Mouse (Mus musculus) lung, embryonic 16.5 days (tissue): ENCODE results near the gene Kctd6. TPM values are rescaled to one million over a fixed set of nuclear protein-coding genes. Genes with fewer than 3 reads are reported as not detected.
"Not testable (repeated sequence)": the region's sequence is repeated elsewhere in the genome, so short reads cannot be mapped to it uniquely, and the experiment has no call there.

Experiments used
- ATAC-seq: fragments of 200-750 bp; cut with Nextera tagmentation; 2 replicates; pipeline ENCODE4 v1.8.0; 2017; ENCODE audit warnings: low read depth, mild to moderate bottlenecking, moderate library complexity
- H3K27ac ChIP-seq: fragments of 300-500 bp; sonication (generic); 2 replicates; pipeline ENCODE4 v1.5.1; 2014; ENCODE audit warnings: mild to moderate bottlenecking, control low read depth, low read length
- H3K27me3 ChIP-seq: fragments of 300-500 bp; sonication (generic); 2 replicates; pipeline ENCODE4 v1.6.1; 2014; ENCODE audit warnings: low read depth, low read length, mixed read lengths; ENCODE audit not compliant: control insufficient read depth, insufficient read depth
- H3K36me3 ChIP-seq: fragments of 300-500 bp; sonication (generic); 2 replicates; pipeline ENCODE4 v1.6.1; 2014; ENCODE audit warnings: low read length; ENCODE audit not compliant: control insufficient read depth, insufficient read depth
- H3K4me1 ChIP-seq: fragments of 300-500 bp; sonication (generic); replicated peaks from 2 replicates; pipeline ENCODE4 v1.6.1; 2014; ENCODE audit warnings: low read length, mixed read lengths; ENCODE audit not compliant: control insufficient read depth, insufficient read depth
- H3K4me2 ChIP-seq: fragments of 300-500 bp; sonication (generic); 2 replicates; pipeline ENCODE4 v1.6.1; 2014; ENCODE audit warnings: low read depth, low read length, control low read depth
- H3K4me3 ChIP-seq: fragments of 300-500 bp; sonication (generic); 2 replicates; pipeline ENCODE4 v1.5.1; 2014; ENCODE audit warnings: mild to moderate bottlenecking, low read length, control low read depth
- H3K9ac ChIP-seq: fragments of 300-500 bp; sonication (generic); 2 replicates; pipeline ENCODE4 v1.6.1; 2014; ENCODE audit warnings: low read length, control low read depth
- H3K9me3 ChIP-seq: fragments of 300-500 bp; sonication (generic); 2 replicates; pipeline ENCODE4 v1.6.1; 2016; ENCODE audit warnings: low read length; ENCODE audit not compliant: control insufficient read depth
- whole genome bisulfite sequencing: fragments of 180-500 bp; shearing (Covaris S2); extraction: QIAGEN DNeasy Blood & Tissue Kit; methylation state at CpG from one replicate; pipeline ENCODE4 v1.1.7; 2014; 5-methylcytosine and 5-hydroxymethylcytosine counted together
- polyA plus RNA-seq: library from polyadenylated mRNA; unstranded; fragments of >200 nt; fragmentation: Nextera tagmentation; extraction: Ambion mirVana; gene quantifications from 2 replicates; pipeline ENCODE4 v1.2.1, GENCODE M21; 2015

Gene Kctd6
- polyA plus RNA-seq, 1 experiment from 2014 or later: 3.2 TPM

GRCm38 (mm10) chr14:8256881-8257280 is 42.9 kb downstream of the Kctd6 start:
- no peaks in the 10 kb centered on the region for H3K27me3 ChIP-seq
- H3K4me1 ChIP-seq: no peaks in the 10 kb centered on the region; the same call in 1 of the 2 replicates
- H3K9me3 ChIP-seq: no peaks in the 10 kb centered on the region
- H3K4me3 ChIP-seq: no peak overlapping the region
- WGBS: 61% methylated on average over 5 of the region's 5 CpGs
- H3K4me2 ChIP-seq: no peak overlapping the region
- no peaks in the 10 kb centered on the region for H3K36me3 ChIP-seq
- no peak overlapping the region for H3K27ac ChIP-seq
- H3K9ac ChIP-seq: no peak overlapping the region
- ATAC-seq: no peak

GRCm38 (mm10) chr14:8257521-8258334 is 43.8 kb downstream of the Kctd6 start:
- Histone ChIP-seq H3K27ac (no peak overlapping the region), H3K4me2 (no peak overlapping the region), H3K36me3 (no peaks in the 10 kb centered on the region), H3K4me1 (no peaks in the 10 kb centered on the region; the same call in 1 of the 2 replicates), H3K27me3 (no peaks in the 10 kb centered on the region), H3K9me3 (no peaks in the 10 kb centered on the region), H3K9ac (no peak overlapping the region), H3K4me3 (no peak overlapping the region)
- WGBS: 33% methylated on average over 7 of the region's 7 CpGs
- no peak for ATAC-seq

GRCm38 (mm10) chr14:8258335-8258627 is 44.3 kb downstream of the Kctd6 start:
- H3K36me3 ChIP-seq: no peaks in the 10 kb centered on the region
- peak; percentile 39; the same call in 1 of the 2 replicates for ATAC-seq
- no peaks in the 10 kb centered on the region for H3K9me3 ChIP-seq
- no peak overlapping the region for H3K9ac ChIP-seq
- no peak overlapping the region for H3K4me3 ChIP-seq
- WGBS: 36% methylated on average over 3 of the region's 3 CpGs
- H3K4me2 ChIP-seq: no peak overlapping the region
- H3K27ac ChIP-seq: no peak overlapping the region
- no peaks in the 10 kb centered on the region; the same call in 1 of the 2 replicates for H3K4me1 ChIP-seq
- H3K27me3 ChIP-seq: no peaks in the 10 kb centered on the region

- no peak overlapping the region for H3K27ac ChIP-seq
- no peaks in the 10 kb centered on the region; the same call in 1 of the 2 replicates for H3K4me1 ChIP-seq
- no peaks in the 10 kb centered on the region for H3K36me3 ChIP-seq
- no peak overlapping the region for H3K4me3 ChIP-seq
- H3K9me3 ChIP-seq: no peaks in the 10 kb centered on the region
- H3K9ac ChIP-seq: no peak overlapping the region
- no peaks in the 10 kb centered on the region for H3K27me3 ChIP-seq
- ATAC-seq: peak; percentile 59
- H3K4me2 ChIP-seq: no peak overlapping the region
- 47% methylated on average over 3 of the region's 3 CpGs for WGBS
Measured at GRCm38 (mm10) chr14:8258752-8259151, 44.8 kb downstream of the Kctd6 start.

GRCm38 (mm10) chr14:8259166-8259565 is 45.2 kb downstream of the Kctd6 start, which contains the start of gene Acox2:
Acox2 (minus strand) TSS chr14:8259353.
- H3K9me3 ChIP-seq: no peaks in the 10 kb centered on the region
- no peak within 1 kb of the TSS for H3K9ac ChIP-seq
- H3K4me1 ChIP-seq: no peaks in the 10 kb centered on the region; the same call in 1 of the 2 replicates
- 77% methylated on average over 3 of the region's 3 CpGs for WGBS
- H3K4me3 ChIP-seq: no peak within 1 kb of the TSS
- H3K36me3 ChIP-seq: no peaks in the 10 kb centered on the region
- H3K4me2 ChIP-seq: no peak within 1 kb of the TSS
- ATAC-seq: no peak
- H3K27ac ChIP-seq: no peak within 1 kb of the TSS
- no peaks in the 10 kb centered on the region for H3K27me3 ChIP-seq

GRCm38 (mm10) chr14:8260214-8260613 is 46.3 kb downstream of the Kctd6 start:
- 72% methylated on average over 5 of the region's 5 CpGs for WGBS
- Histone ChIP-seq H3K4me2 (no peak overlapping the region), H3K4me1 (no peaks in the 10 kb centered on the region; the same call in 1 of the 2 replicates), H3K4me3 (no peak overlapping the region), H3K9me3 (no peaks in the 10 kb centered on the region), H3K27ac (no peak overlapping the region), H3K36me3 (no peaks in the 10 kb centered on the region), H3K9ac (no peak overlapping the region), H3K27me3 (no peaks in the 10 kb centered on the region)
- no peak for ATAC-seq

- no peaks in the 10 kb centered on the region for H3K36me3 ChIP-seq
- H3K4me3 ChIP-seq: no peak overlapping the region
- H3K4me2 ChIP-seq: no peak overlapping the region
- no peak overlapping the region for H3K9ac ChIP-seq
- no peaks in the 10 kb centered on the region for H3K27me3 ChIP-seq
- no peak overlapping the region for H3K27ac ChIP-seq
- ATAC-seq: no peak
- H3K9me3 ChIP-seq: no peaks in the 10 kb centered on the region
- 41% methylated on average over 1 of the region's 1 CpGs for WGBS
- no peaks in the 10 kb centered on the region; the same call in 1 of the 2 replicates for H3K4me1 ChIP-seq
Measured at GRCm38 (mm10) chr14:8262242-8262641, 48.3 kb downstream of the Kctd6 start.

GRCm38 (mm10) chr14:8264378-8264777 is 50.4 kb downstream of the Kctd6 start:
- ATAC-seq: no peak
- no peaks in the 10 kb centered on the region for H3K27me3 ChIP-seq
- H3K4me3 ChIP-seq: no peak overlapping the region
- no peaks in the 10 kb centered on the region for H3K36me3 ChIP-seq
- H3K27ac ChIP-seq: no peak overlapping the region
- H3K9ac ChIP-seq: no peak overlapping the region
- H3K4me2 ChIP-seq: no peak overlapping the region
- WGBS: 89% methylated on average over 1 of the region's 1 CpGs
- H3K4me1 ChIP-seq: no peaks in the 10 kb centered on the region
- no peaks in the 10 kb centered on the region for H3K9me3 ChIP-seq

GRCm38 (mm10) chr14:8271281-8271680 is 57.3 kb downstream of the Kctd6 start:
- WGBS: 80% methylated on average over 8 of the region's 8 CpGs
- H3K9ac ChIP-seq, H3K4me3 ChIP-seq, H3K27me3 ChIP-seq, H3K27ac ChIP-seq, ATAC-seq, H3K9me3 ChIP-seq, H3K4me2 ChIP-seq, H3K4me1 ChIP-seq, H3K36me3 ChIP-seq: not testable (repeated sequence)
